Mouse (Mus musculus) adrenal gland, adult (tissue): ENCODE results near the gene Rnf7.
"Not testable (repeated sequence)": the region's sequence is repeated elsewhere in the genome, so short reads cannot be mapped to it uniquely, and the experiment has no call there.

Experiments
- DNase-seq, 2 experiments: peaks; one replicate each; pipeline ENCODE4 v3.0.0; 2022 to 2023; ENCODE audit warnings: low spot score in 1 of 2; ENCODE audit not compliant: inconsistent age in 2 of 2

The Rnf7 gene

GRCm38 (mm10) chr9:96478071-96478888, at the start of gene Rnf7:
TSS of gene Rnf7 (minus strand) at chr9:96478675.
- peak; percentile 99 for DNase-seq

- DNase-seq, result no peak
Measured at GRCm38 (mm10) chr9:96526011-96526410, 47.5 kb upstream of the Rnf7 start.

GRCm38 (mm10) chr9:96524972-96525506, 46.6 kb upstream of the Rnf7 start, which contains the start of gene Gm28729:
TSS of gene Gm28729 (minus strand) at chr9:96525264.
- no peak for DNase-seq

- no peak for DNase-seq
Measured at GRCm38 (mm10) chr9:96523148-96523547, 44.7 kb upstream of the Rnf7 start.

- DNase-seq, result not testable (repeated sequence)
Measured at GRCm38 (mm10) chr9:96521574-96521973, 43.1 kb upstream of the Rnf7 start.

- no peak for DNase-seq
Measured at GRCm38 (mm10) chr9:96517429-96517828, 39.0 kb upstream of the Rnf7 start.

- peak; percentile 47 to 83 for DNase-seq
Measured at GRCm38 (mm10) chr9:96516806-96517205, 38.3 kb upstream of the Rnf7 start.

GRCm38 (mm10) chr9:96515737-96516136, 37.3 kb upstream of the Rnf7 start:
- no peak for DNase-seq

GRCm38 (mm10) chr9:96514278-96514677, 35.8 kb upstream of the Rnf7 start:
- no peak for DNase-seq

- peak; percentile 51 to 92 for DNase-seq
Measured at GRCm38 (mm10) chr9:96506011-96506498, 27.6 kb upstream of the Rnf7 start.

GRCm38 (mm10) chr9:96505156-96505555, 26.7 kb upstream of the Rnf7 start:
- DNase-seq, result no peak

GRCm38 (mm10) chr9:96504116-96504895, 25.8 kb upstream of the Rnf7 start:
- no peak for DNase-seq

GRCm38 (mm10) chr9:96502856-96503610, 24.6 kb upstream of the Rnf7 start:
- DNase-seq, result no peak

GRCm38 (mm10) chr9:96501217-96501616, 22.7 kb upstream of the Rnf7 start:
- no peak for DNase-seq

GRCm38 (mm10) chr9:96493212-96493611, 14.7 kb upstream of the Rnf7 start:
- peak in 1 of 2 experiments; percentile 42 for DNase-seq

- peak; percentile 42 to 79 for DNase-seq
Measured at GRCm38 (mm10) chr9:96491810-96492209, 13.3 kb upstream of the Rnf7 start.

GRCm38 (mm10) chr9:96487869-96488268, 9.4 kb upstream of the Rnf7 start:
- DNase-seq, result not testable (repeated sequence)

- DNase-seq, result no peak
Measured at GRCm38 (mm10) chr9:96483648-96484047, 5.2 kb upstream of the Rnf7 start.

- no peak for DNase-seq
Measured at GRCm38 (mm10) chr9:96483028-96483427, 4.6 kb upstream of the Rnf7 start.

- DNase-seq, result no peak
Measured at GRCm38 (mm10) chr9:96472356-96472755, 6.1 kb downstream of the Rnf7 start.

- not testable (repeated sequence) for DNase-seq
Measured at GRCm38 (mm10) chr9:96471681-96472080, 6.8 kb downstream of the Rnf7 start.
